Mouse (Mus musculus) fat pad, adult 2 months (tissue): ENCODE data around the gene AW011738.

Source experiments
- DNase-seq: peaks from one replicate; pipeline ENCODE4 v3.0.0-alpha.2; 2011; ENCODE audit warnings: low read depth, low spot score; ENCODE audit errors: extremely low read depth

Gene AW011738

GRCm38 (mm10) chr4:156197829-156198205 lies 5.3 kb upstream of the AW011738 start:
- no peak for DNase-seq

GRCm38 (mm10) chr4:156200623-156201475 lies 2.3 kb upstream of the AW011738 start, which contains the start of gene Isg15:
Gene Isg15, minus strand, starts transcription at chr4:156200818.
- no peak for DNase-seq

GRCm38 (mm10) chr4:156202462-156202893 lies 626 bp upstream of the AW011738 start:
- DNase-seq = no peak

DNA sequence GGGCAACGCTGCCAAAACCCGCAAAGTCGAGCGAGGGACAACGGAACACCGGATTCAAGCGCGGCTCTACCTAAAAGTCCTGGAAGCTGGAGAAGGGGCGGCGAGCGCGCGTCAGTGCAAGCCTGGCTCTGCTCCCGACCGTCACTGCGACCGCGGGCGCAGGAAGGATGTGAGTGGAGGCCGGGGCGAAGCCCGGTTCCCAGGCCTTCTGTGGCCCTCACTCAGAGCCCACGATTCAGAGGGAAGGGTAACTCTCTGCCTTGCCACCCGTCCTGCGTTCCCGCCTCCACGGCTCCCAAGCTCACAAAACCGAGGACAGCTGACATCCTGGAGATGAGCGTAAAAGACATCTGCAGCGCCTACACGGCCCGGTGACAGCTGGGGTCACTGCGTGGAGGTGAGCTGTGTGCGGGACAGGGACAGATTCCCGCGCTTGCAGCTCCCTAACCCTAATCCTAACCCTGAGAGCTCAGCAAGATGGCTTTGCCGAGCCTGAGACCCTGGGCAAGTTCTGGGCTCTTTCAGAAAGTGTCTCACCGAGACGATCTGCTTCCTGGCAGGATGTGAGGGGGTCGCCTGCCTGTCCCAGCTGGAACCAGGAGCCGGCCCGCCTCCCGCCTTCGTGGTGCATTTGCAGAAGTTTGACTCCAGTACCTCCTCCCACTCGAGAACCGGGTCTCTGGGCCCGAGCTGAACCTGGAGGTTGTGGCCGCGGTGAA lies 468 bp downstream of the AW011738 start:
- no peak for DNase-seq

DNA sequence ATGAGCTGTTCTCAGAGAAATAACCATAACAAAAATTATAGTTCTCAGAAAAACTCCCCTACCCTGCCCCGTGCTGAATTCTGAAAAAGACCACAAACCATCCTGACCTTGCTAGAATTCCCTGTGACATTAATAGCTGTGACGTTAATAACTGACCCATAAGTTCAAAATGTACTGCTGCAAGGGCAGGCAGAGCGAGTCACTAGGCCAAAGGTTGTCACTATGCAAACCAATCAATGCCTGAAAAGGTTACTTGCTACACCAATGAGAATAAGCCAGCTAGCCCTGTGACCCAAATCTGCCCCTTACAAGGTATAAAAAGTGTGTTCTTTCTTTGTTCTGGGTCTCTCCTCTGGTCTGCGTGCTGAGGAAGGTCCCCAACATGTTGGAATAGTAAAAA lies 5.8 kb downstream of the AW011738 start:
- no peak for DNase-seq

- no peak for DNase-seq
These were observed 7.0 kb downstream of the AW011738 start for GRCm38 (mm10) chr4:156209963-156210635.

- DNase-seq = no peak
These were observed 10.0 kb downstream of the AW011738 start for GRCm38 (mm10) chr4:156213134-156213533.

DNA sequence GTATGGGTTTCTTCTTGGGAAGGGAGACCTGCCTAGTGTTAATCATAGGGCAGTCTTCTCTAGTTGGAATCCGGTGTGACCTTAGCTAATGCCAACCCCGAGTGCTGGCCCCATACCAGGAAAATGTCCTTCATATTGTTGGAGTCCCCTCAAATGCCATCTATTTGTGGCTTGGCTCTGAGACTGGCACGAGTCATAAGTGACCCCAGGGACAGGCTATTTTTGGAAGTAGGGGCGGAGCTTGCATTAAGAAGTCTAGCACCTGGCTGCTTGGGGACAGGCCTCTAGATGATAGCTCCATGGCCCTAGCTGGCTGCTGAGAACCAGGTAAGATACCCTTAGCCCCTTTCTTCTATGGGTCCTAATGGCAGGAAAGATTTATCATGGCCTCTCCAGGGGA lies 12.5 kb downstream of the AW011738 start, which contains the start of gene Perm1:
Gene Perm1, plus strand, starts transcription at position 220 of the 400 bp plus-strand sequence.
- DNase-seq = no peak

- no peak for DNase-seq
These were observed 13.1 kb downstream of the AW011738 start for GRCm38 (mm10) chr4:156216196-156216595.

GRCm38 (mm10) chr4:156217022-156217669 lies 14.0 kb downstream of the AW011738 start:
- no peak for DNase-seq

DNA sequence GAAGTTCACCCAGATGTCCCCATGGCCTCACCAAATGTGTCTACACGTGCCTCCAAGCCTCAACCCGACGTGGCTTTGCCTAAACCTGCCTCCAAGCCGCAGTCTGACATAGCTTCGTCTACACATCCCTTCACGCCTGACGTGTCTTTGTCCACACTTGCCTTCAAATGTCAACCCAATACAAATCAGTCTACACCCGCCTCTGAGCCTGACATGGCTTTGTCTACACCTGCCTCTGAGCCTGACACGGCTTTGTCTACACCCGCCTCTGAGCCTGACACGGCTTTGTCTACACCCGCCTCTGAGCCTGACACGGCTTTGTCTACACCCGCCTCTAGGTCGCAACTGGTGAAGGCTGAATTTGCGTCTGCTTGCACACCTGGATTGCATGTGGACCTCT lies 14.7 kb downstream of the AW011738 start:
- DNase-seq = no peak

DNA sequence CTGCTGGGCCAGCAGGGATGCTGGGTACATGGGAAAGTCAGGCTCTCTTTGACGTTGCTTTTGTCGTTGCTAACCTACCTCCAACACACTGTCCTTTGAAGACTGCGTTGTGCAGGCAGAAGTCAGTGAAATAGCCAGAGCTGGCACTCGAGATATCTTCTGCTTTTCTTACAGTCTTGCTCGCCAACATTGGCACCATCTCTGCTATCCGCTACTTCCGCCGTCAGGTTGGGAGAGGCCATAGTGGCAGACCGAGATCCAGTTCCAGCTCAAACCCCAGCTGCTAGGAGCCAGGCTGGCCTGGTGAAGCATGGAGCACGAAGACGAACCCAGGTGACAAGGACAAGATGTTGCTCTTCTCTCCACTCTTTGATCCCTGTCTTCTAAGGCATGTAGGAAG lies 16.8 kb downstream of the AW011738 start:
- DNase-seq = no peak

DNA sequence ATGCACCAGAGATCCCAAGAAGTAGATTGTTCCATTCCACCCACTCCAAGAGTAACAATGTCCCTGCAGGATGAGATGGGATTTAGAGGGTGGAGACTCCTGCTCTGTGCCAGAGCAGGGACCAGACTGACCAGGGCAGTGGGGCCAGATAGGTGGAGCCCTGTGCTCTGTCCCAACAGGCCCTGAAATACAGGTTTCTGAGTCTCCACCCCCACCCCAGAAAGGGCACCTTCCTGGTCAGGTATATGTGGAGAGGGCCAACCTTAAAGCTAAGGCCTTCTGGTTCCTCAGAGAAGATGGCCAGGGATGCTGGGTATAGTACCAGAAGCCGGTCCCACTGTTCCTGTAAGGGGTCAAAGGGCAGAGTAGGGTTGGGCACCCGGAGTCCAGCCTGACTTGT lies 21.2 kb downstream of the AW011738 start:
- no peak for DNase-seq

DNA sequence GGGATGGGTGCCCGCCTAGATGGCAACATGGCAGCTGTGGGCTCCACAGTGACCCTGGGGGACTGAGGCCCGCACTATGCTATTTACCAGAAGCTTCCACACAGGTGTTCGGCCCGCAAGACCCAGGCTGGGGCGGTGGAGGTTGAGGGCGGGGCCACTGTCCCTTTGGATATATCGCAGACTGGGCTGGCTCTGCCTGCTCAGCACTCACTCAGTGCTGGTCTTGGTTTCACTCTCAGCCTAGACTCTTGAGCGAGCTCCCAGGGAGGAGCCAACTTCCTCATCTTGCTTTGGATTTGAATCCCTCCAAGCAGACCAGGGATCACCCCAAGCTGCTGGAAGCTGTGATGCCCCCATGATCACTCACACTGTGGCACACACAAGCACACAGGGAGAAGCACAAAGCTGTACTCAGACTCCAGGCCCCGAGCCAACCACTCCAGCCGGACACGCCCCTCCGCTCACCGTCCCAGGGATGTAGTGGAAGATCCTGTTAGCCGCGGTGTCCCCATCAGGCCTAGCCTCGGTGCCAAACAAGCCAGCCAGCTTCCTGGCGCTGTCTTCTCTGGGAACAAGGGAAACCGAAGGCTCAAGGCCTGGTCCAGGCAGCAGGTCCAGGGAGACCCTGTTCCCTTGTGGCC lies 24.8 kb downstream of the AW011738 start:
- no peak for DNase-seq

DNA sequence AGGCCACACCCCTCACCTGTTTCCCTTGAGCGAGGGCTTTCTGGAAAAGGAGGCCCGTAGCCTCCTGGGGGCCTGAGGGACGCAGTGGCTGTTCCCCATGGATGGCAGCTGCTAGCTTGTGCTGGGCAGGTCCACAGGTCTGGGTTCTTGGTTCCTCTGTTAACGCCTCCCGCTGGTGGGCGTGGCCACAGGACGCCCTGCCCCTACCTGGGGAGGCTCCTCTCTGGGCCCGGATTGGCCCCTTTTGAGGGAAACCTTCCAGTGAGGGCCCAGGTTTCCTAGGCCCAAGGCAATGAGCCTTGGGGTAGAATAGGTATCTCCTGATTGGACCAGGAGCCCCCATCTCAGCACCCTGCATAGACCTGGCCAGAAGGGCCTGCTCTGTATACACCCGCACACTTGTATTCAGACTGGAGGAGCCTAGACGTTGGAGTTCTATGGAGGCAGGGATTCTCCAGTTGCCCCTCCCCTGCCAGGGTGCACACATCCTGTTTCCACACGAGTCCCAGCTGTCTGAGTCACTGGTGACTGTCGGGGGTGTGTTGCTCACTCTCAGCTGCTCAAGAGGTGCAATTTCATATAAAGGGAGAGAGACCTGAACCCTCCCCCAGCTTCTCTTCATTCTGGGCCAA lies 25.4 kb downstream of the AW011738 start:
- DNase-seq = no peak

- no peak for DNase-seq
These were observed 31.0 kb downstream of the AW011738 start for GRCm38 (mm10) chr4:156234021-156234501.

- no peak for DNase-seq
These were observed 31.7 kb downstream of the AW011738 start, which contains the start of gene Plekhn1 for GRCm38 (mm10) chr4:156234701-156235213. Gene Plekhn1, minus strand, starts transcription at chr4:156234857.

DNA sequence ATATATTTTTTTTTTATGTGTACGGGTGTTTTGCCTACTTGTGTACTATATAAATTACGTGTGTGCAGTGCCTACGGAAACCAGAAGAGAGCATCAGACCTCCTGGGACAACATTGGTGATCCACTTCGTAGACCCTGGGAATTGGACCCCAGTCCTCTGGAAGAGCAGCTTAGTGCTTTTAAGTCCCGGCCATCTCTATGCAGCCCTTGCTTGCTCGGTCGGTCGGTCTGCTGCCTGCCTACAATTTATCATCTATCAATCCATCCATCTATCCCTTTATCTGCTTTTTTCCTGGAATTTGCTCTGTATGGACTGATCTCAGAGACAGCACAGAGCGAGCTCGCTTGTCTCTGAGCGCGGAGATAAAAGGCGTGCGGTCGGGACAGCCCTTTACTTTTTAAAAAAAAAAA lies 32.3 kb downstream of the AW011738 start:
- no peak for DNase-seq

- DNase-seq = no peak
These were observed 32.9 kb downstream of the AW011738 start, which contains the start of gene Noc2l for GRCm38 (mm10) chr4:156235808-156236533. Gene Noc2l, plus strand, starts transcription at chr4:156236010.
